Mouse (Mus musculus) heart, embryonic 10.5 days (tissue): Measurements from ENCODE around the gene Pim1. TPM values are rescaled to one million over a fixed set of nuclear protein-coding genes. Genes with fewer than 3 reads are reported as not detected.
"Not testable (repeated sequence)": the region's sequence is repeated elsewhere in the genome, so short reads cannot be mapped to it uniquely, and the experiment has no call there.

ENCODE experiments used
- DNase-seq: peaks from one replicate; pipeline ENCODE4 v3.0.0-alpha.2; 2017; ENCODE audit warnings: low spot score
- H3K27ac ChIP-seq: fragments of 300-500 bp; sonication (generic); 2 replicates; pipeline ENCODE4 v1.5.1; 2016; ENCODE audit warnings: mild to moderate bottlenecking
- H3K27me3 ChIP-seq: fragments of 300-500 bp; sonication (generic); 2 replicates; pipeline ENCODE4 v1.6.1; 2016; ENCODE audit warnings: mild to moderate bottlenecking; ENCODE audit not compliant: poor library complexity, insufficient read depth, severe bottlenecking
- H3K36me3 ChIP-seq: fragments of 300-500 bp; sonication (generic); 2 replicates; pipeline ENCODE4 v1.6.1; 2016; ENCODE audit warnings: mild to moderate bottlenecking, moderate library complexity
- H3K4me1 ChIP-seq: fragments of 300-500 bp; sonication (generic); 2 replicates; pipeline ENCODE4 v1.6.1; 2016; ENCODE audit warnings: mild to moderate bottlenecking
- H3K4me3 ChIP-seq: fragments of 300-500 bp; sonication (generic); 2 replicates; pipeline ENCODE4 v1.5.1; 2016; ENCODE audit warnings: mild to moderate bottlenecking, moderate library complexity
- H3K9me3 ChIP-seq: fragments of 300-500 bp; sonication (generic); 2 replicates; pipeline ENCODE4 v1.6.1; 2016; ENCODE audit warnings: mild to moderate bottlenecking, moderate library complexity
- WGBS: fragments of 180-500 bp; shearing (Covaris S2); methylation state at CpG from one replicate; pipeline ENCODE4 v1.1.7; 2016; 5-methylcytosine and 5-hydroxymethylcytosine counted together
- polyA plus RNA-seq: library from polyadenylated mRNA; unstranded; fragments of >200 nt; fragmentation: Nextera tagmentation; extraction: Ambion mirVana; gene quantifications from 2 replicates; pipeline ENCODE4 v1.2.1, GENCODE M21; 2016

Gene Pim1
- polyA plus RNA-seq = 28.7 and 31.4 TPM in 2 replicates

DNA sequence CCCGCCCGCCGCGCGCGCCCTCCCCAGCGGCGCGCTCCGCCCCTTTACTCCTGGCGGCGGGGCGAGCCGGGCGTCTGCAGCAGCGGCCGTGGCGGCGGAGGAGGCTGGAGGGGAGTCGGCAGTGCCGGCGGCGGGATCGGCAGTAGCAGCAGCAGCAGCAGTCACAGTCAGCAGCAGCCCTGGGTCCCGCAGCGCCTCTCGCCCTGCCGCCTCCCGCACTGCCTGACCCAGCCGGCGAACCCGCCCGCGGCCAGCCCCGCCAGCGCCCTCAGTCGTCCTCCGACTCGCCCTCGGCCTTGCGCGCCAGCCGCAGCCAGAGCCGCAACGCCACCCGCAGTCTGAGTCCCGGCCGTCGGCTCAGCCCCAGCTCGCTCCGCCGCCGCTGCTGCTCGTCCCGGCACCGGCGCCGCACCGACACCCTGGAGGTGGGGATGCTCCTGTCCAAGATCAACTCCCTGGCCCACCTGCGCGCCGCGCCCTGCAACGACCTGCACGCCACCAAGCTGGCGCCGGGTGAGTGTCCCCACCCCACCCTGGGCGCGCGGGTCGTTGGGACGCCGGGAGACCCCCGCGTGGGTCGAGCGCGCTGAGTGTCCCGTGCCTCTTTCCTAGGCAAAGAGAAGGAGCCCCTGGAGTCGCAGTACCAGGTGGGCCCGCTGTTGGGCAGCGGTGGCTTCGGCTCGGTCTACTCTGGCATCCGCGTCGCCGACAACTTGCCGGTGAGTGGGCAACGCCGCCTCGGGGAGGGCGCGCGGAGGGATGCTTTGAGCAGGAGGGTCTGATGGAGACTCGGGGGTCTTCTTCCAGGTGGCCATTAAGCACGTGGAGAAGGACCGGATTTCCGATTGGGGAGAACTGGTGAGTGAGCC, at the start of gene Pim1:
Pim1 (plus strand) TSS at position 41 of the 869 bp plus-strand sequence.
- H3K4me1 ChIP-seq = peaks cover 33% of the 10 kb centered on the region
- peak within 1 kb of the TSS; percentile 96 for H3K27ac ChIP-seq
- under 1% methylated on average over 92 of the region's 99 CpGs for WGBS
- no peaks in the 10 kb centered on the region for H3K9me3 ChIP-seq
- H3K36me3 ChIP-seq = peaks cover 26% of the 10 kb centered on the region
- no peaks in the 10 kb centered on the region for H3K27me3 ChIP-seq
- DNase-seq = peak; percentile 89
- H3K4me3 ChIP-seq = peak within 1 kb of the TSS; percentile 91

DNA sequence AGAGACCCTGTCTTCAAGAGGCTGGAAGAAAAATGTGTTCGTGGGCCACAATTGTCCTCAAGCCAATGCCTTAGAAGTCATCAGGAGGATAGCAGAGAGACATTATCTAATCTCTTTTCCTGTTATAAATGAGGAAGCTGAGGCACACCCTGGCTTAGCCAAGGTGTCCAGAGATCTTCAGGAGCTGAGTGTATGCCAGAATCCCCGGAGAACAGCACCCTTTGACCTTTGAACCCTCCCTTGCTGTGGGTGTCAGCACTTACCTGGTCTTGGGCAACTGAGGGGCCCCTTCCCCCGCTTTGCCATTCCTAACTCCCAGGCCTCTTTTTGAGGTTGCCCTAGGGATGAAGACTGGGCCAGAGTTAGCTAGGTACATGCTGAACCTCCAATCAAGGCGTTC, 49.0 kb upstream of the Pim1 start:
- no peaks in the 10 kb centered on the region for H3K27me3 ChIP-seq
- 55% methylated on average over 4 of the region's 4 CpGs for WGBS
- peak overlapping the region; percentile 92 for H3K27ac ChIP-seq
- DNase-seq = no peak
- peaks cover 79% of the 10 kb centered on the region for H3K4me1 ChIP-seq
- no peaks in the 10 kb centered on the region for H3K36me3 ChIP-seq
- no peak overlapping the region for H3K4me3 ChIP-seq
- H3K9me3 ChIP-seq = no peaks in the 10 kb centered on the region

DNA sequence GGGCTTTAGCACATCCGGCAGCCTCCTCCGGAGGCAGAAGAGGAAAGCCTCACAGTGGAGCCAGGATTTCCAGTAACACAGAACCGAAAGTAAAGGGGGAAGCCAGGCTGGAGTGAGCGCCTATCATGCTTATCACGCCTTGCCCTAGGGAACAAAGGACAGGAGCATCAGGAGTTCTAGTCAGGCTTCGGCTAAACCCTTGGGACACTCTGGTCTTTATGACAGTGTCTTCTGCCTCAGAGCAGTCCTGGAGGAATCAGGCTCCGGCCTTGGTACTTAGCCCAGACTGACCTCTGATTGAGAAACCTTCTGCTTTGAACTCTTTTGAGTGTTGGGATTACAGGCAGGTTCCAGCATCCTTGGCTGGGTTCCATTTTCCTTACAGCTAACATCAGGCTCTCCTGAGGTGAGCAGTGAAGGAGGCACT, 48.4 kb upstream of the Pim1 start:
- H3K27me3 ChIP-seq = no peaks in the 10 kb centered on the region
- peaks cover 76% of the 10 kb centered on the region for H3K4me1 ChIP-seq

DNA sequence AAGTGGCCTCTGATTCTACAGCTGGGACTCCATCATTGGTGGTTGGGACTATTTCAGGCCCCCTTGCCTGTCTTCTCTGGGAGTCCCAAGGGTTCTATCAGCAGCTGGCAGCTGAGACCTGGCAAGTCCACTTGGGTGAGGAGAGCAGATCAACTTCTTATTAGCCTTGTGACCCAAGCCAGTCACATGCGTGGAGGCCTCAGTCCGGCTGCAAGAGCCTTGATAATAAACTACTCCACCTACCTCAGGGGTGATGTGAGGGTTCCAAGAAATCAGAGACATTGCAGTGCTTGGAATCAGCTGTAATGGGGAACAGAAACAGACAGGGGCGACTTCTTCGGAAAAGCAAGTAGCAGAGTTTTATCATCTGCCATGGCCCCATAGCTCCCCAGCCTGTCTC, 46.8 kb upstream of the Pim1 start:
- peaks cover 79% of the 10 kb centered on the region for H3K4me1 ChIP-seq
- WGBS = 57% methylated on average over 4 of the region's 4 CpGs
- H3K27ac ChIP-seq = peak overlapping the region; percentile 85

More for the DNA sequence above, 48.4 kb upstream of the Pim1 start:
- no peaks in the 10 kb centered on the region for H3K36me3 ChIP-seq
- peak overlapping the region; percentile 92 for H3K27ac ChIP-seq
- H3K9me3 ChIP-seq = no peaks in the 10 kb centered on the region
- DNase-seq = no peak
- H3K4me3 ChIP-seq = no peak overlapping the region
- WGBS = 40% methylated on average over 7 of the region's 7 CpGs

DNA sequence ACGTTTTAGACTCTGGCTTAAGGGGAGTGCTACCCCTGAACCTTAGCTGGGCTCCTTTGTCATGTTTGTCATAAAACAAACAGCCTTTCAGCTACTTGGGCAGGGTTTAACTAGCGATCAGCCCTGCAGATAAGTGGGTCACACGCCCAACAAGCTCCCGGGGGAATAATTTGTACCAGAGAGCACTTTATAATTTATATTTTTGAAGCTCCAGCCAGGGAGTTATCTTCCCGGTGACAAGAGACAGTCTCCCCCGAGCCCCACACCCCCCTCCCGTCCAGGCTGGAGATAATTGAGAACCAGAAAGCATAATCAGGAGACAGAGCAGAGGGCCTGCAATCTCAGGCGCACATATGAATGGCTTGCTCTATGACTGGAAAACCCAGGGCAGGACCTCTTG, 45.5 kb upstream of the Pim1 start:
- WGBS = 13% methylated on average over 8 of the region's 8 CpGs
- Histone ChIP-seq H3K36me3 (no peaks in the 10 kb centered on the region), H3K27ac (peak overlapping the region; percentile 85), H3K4me1 (peaks cover 74% of the 10 kb centered on the region), H3K4me3 (peak overlapping the region; percentile 15; the same call in 1 of the 2 replicates), H3K27me3 (no peaks in the 10 kb centered on the region), H3K9me3 (no peaks in the 10 kb centered on the region)
- peak; percentile 89 for DNase-seq

More for the DNA sequence above, 46.8 kb upstream of the Pim1 start:
- H3K27me3 ChIP-seq = no peaks in the 10 kb centered on the region
- peak; percentile 94 for DNase-seq
- no peaks in the 10 kb centered on the region for H3K9me3 ChIP-seq
- no peak overlapping the region for H3K4me3 ChIP-seq
- no peaks in the 10 kb centered on the region for H3K36me3 ChIP-seq

DNA sequence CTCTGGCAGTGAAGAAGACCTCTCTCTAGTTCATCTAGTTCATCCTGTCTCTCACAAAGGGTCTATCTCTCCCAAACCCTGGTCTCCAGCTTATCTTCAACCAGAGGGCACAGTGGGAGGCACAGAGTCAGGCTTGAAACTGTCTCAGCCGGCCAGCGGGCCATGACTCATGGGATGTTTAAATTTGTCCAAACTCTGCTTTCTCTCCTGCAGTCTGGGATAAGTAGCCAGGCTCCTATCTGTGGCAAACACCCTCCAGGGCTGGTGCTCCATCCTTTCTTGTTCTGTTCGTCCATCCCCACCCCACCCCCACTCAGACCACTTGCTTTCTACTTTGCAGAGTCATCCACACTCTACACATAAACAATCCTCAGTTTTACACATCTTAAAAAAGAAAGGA, 43.2 kb upstream of the Pim1 start:
- H3K27ac ChIP-seq = peak overlapping the region; percentile 79
- no peaks in the 10 kb centered on the region for H3K36me3 ChIP-seq
- no peaks in the 10 kb centered on the region for H3K9me3 ChIP-seq
- DNase-seq = peak; percentile 96
- H3K4me1 ChIP-seq = peaks cover 72% of the 10 kb centered on the region
- H3K4me3 ChIP-seq = no peak overlapping the region
- 18% methylated on average over 3 of the region's 3 CpGs for WGBS
- H3K27me3 ChIP-seq = no peaks in the 10 kb centered on the region

DNA sequence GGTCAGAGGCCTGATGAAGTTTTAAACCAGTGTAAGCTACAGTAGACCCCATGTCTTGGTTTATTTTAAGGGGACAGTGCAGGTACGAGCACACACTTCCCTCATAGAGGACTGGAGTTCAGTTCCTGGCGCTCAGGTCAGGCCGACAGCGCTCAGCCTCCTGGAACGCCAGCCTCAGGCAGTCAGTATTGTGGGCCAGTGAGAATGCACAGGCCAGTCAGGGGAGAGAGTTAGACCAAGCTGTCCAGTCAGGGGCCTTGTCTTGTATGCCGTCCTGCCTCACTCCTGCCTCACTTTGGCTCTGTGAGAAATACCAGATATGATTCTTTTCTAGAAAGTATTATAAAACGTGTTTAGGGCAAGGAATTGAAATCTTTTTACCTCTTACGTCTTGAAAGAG, 42.5 kb upstream of the Pim1 start:
- Histone ChIP-seq H3K4me1 (peaks cover 70% of the 10 kb centered on the region), H3K27ac (peak overlapping the region; percentile 79)
- WGBS = 35% methylated on average over 8 of the region's 8 CpGs

DNA sequence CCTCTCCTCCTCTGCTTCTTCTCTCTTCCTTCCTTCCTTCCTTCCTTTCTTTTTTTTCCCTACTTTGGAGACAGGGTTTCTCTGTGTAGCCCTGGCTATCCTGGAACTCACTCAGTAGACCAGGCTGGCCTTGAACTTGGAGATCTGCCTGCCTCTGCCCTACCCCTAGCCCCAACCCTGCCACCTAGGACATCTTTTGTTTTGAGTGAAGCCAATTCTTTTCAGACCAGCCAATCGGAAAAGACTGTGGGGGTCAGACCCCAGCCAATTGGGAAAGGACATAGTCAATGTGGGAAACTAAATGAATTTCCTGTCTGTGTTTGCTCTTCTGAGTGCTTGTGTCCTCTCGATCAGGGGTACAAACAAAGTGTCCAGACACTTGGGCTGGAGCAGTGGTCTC, 42.0 kb upstream of the Pim1 start:
- H3K9me3 ChIP-seq = no peaks in the 10 kb centered on the region
- no peaks in the 10 kb centered on the region for H3K27me3 ChIP-seq
- peak overlapping the region; percentile 79 for H3K27ac ChIP-seq
- H3K4me3 ChIP-seq = no peak overlapping the region
- H3K36me3 ChIP-seq = no peaks in the 10 kb centered on the region
- peaks cover 69% of the 10 kb centered on the region for H3K4me1 ChIP-seq
- no peak for DNase-seq
- 58% methylated on average over 2 of the region's 2 CpGs for WGBS

More for the DNA sequence above, 42.5 kb upstream of the Pim1 start:
- Histone ChIP-seq H3K4me3 (no peak overlapping the region), H3K27me3 (no peaks in the 10 kb centered on the region), H3K36me3 (no peaks in the 10 kb centered on the region), H3K9me3 (no peaks in the 10 kb centered on the region)
- DNase-seq = no peak

DNA sequence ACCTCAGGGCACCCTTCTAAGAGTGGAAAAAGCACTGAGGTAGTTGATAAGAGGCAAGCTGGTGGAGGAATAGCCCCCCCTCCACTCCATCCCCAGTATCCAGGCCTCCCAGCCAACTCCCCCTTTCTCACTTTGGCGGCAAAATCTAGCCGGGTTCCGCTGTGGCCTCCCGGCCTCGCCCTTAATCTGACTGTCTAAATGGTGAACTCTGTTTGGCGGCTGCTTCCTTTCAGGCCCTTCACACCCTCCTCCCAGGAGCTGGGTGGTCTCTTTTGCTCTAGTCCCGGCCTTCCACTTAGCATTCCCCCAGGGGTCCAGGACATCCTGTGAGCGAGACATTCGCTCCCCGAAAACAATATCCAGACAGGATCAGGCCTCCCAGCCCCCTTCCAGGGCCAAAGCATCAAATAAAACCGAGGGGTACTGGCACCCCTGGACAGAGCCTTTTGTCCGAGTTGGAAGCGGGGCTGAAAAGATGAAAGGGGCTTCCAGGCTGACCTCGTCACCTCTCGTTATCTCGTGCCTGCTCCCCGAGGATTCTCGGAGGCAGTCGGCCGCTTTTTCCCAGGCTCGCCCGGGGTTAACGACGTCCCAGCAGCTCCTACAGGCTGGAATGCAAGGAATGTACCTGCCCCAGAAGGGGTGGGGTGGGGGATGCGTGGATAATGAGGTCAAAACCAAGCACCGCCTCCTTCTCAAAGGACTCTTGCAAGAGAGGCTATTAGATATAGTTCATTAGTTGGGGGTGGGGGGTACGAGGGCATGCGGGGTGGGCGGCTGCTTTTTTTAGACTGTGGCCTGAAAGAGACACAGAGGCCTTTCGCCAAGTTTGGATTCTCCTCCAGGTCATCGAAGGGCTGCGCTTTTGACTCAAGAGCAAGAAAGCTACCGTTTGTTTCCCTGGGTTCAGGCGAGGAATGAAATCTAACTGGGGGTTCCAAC, 39.4 kb upstream of the Pim1 start:
- peak overlapping the region; percentile 42 for H3K4me3 ChIP-seq
- 3% methylated on average over 34 of the region's 34 CpGs for WGBS
- H3K9me3 ChIP-seq = no peaks in the 10 kb centered on the region
- H3K27ac ChIP-seq = peak overlapping the region; percentile 91
- peaks cover 53% of the 10 kb centered on the region for H3K4me1 ChIP-seq
- no peaks in the 10 kb centered on the region for H3K27me3 ChIP-seq
- no peaks in the 10 kb centered on the region for H3K36me3 ChIP-seq
- peak; percentile 94 for DNase-seq

DNA sequence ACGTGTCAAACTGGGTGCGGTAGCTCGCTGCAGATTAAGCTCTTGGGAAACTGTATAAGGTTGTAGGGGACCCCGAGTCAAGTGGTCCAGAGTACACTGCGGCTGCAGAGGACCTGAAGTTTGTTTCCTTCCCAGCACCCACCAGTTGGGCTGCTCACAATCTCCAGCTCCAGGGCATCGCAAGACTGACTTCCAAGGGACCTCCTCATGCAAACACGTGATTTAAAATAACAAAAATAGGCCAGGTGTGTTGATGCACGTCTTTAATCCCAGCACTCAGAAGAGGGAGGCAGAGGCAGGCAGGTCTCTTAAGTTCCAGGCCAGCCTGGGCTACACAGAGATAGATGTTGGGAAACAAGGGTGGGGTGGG, 38.7 kb upstream of the Pim1 start:
- Histone ChIP-seq H3K4me1 (peaks cover 58% of the 10 kb centered on the region), H3K27ac (peak overlapping the region; percentile 91)

DNA sequence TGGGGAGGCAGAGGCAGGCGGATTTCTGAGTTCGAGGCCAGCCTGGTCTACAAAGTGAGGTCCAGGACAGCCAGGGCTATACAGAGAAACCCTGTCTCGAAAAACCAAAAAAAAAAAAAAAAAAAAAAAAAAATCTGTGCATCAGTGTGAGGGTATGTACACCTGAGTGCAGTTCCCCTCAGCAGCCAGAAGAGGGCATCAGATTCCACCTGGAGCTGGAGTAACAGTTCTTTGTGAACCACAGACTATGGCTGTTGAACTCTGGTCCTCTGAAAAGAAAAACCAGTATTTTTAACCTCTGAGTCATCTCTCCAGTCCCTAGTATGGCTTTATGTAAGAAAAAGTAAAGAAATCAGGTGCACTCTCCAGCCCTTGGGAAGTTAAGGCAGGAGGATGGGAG, 36.4 kb upstream of the Pim1 start:
- H3K9me3 ChIP-seq, H3K27me3 ChIP-seq, H3K4me3 ChIP-seq, DNase-seq, H3K27ac ChIP-seq, H3K36me3 ChIP-seq: not testable (repeated sequence)
- WGBS = 87% methylated on average over 3 of the region's 3 CpGs
- peaks cover 60% of the 10 kb centered on the region for H3K4me1 ChIP-seq

More for the DNA sequence above, 38.7 kb upstream of the Pim1 start:
- no peak for DNase-seq
- 21% methylated on average over 8 of the region's 8 CpGs for WGBS
- no peaks in the 10 kb centered on the region for H3K36me3 ChIP-seq
- H3K4me3 ChIP-seq = peak overlapping the region; percentile 42
- no peaks in the 10 kb centered on the region for H3K27me3 ChIP-seq
- H3K9me3 ChIP-seq = no peaks in the 10 kb centered on the region

DNA sequence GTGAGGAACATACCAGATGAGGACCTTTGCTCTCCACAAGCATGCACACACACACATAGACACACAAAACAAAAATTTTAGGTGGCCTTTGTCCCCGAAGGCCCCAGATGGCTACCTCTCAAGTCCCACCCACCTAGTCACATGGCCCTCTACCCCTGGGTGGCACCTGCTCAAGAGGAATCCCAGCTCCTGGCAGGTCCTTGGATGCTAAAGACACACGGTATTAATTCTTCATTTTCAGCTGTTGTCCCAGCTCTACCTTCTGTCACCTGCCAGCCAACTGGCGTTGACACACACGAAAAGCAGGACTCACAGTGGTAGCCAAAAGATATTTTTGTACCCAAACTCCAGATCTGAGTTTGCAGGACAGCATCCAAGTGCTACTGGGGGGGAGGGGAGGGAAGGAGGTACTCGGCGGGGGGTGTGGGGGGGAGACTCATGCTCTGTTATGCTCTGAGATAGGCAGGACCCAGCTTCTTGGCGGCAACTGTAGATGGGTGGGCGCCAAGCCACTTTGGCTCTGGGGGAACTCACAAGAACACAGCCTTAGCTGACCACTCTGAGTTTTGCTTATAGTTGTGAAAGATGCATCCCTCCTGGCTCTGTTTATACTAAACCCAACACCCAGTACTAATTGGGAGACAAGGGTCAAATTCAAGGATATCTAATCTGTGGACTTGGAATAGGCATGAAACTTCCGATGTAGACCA, 35.0 kb upstream of the Pim1 start:
- 65% methylated on average over 9 of the region's 9 CpGs for WGBS

More for the DNA sequence above, 35.0 kb upstream of the Pim1 start:
- Histone ChIP-seq H3K4me1 (peaks cover 67% of the 10 kb centered on the region), H3K36me3 (no peaks in the 10 kb centered on the region), H3K4me3 (no peak overlapping the region), H3K27ac (peak overlapping the region; percentile 94), H3K9me3 (no peaks in the 10 kb centered on the region), H3K27me3 (no peaks in the 10 kb centered on the region)
- DNase-seq = no peak
